Mouse (Mus musculus) stomach, embryonic 15.5 days (tissue): ENCODE data around the gene Gm20388. TPM values are rescaled to one million over a fixed set of nuclear protein-coding genes. Genes with fewer than 3 reads are reported as not detected.

Experiments used
- ATAC-seq: fragments of 200-750 bp; cut with Nextera tagmentation; 2 replicates; pipeline ENCODE4 v1.8.0; 2017; ENCODE audit warnings: low read depth, moderate number of reproducible peaks, moderate TSS enrichment; ENCODE audit not compliant: insufficient read depth, low FRiP score
- H3K27ac ChIP-seq: fragments of 300-500 bp; sonication (generic); 2 replicates; pipeline ENCODE4 v1.5.1; 2015; ENCODE audit warnings: mild to moderate bottlenecking, inconsistent platforms
- H3K27me3 ChIP-seq: fragments of 300-500 bp; sonication (generic); replicated peaks from 2 replicates; pipeline ENCODE4 v1.6.1; 2015; ENCODE audit warnings: inconsistent platforms
- H3K36me3 ChIP-seq: fragments of 300-500 bp; sonication (generic); 2 replicates; pipeline ENCODE4 v1.6.1; 2015; ENCODE audit warnings: inconsistent platforms
- H3K4me1 ChIP-seq: fragments of 300-500 bp; sonication (generic); 2 replicates; pipeline ENCODE4 v1.6.1; 2015; ENCODE audit warnings: inconsistent platforms
- H3K4me2 ChIP-seq: fragments of 300-500 bp; sonication (generic); 2 replicates; pipeline ENCODE4 v1.6.1; 2015; ENCODE audit warnings: mild to moderate bottlenecking, inconsistent platforms
- H3K4me3 ChIP-seq: fragments of 300-500 bp; sonication (generic); replicated peaks from 2 replicates; pipeline ENCODE4 v1.5.1; 2015; ENCODE audit warnings: inconsistent platforms
- H3K9ac ChIP-seq: fragments of 300-500 bp; sonication (generic); 2 replicates; pipeline ENCODE4 v1.6.1; 2015; ENCODE audit warnings: inconsistent platforms
- H3K9me3 ChIP-seq: fragments of 300-500 bp; sonication (generic); 2 replicates; pipeline ENCODE4 v1.6.1; 2016; ENCODE audit warnings: inconsistent platforms
- WGBS: fragments of 180-500 bp; shearing (Covaris S2); methylation state at CpG from one replicate; pipeline ENCODE4 v1.1.7; 2015; 5-methylcytosine and 5-hydroxymethylcytosine counted together
- polyA plus RNA-seq: library from polyadenylated mRNA; unstranded; fragments of >200 nt; fragmentation: Nextera tagmentation; extraction: Ambion mirVana; gene quantifications from 2 replicates; pipeline ENCODE4 v1.2.1, GENCODE M21; 2015

Gm20388 gene
- polyA plus RNA-seq, 1 experiment from 2014 or later, result not detected

DNA sequence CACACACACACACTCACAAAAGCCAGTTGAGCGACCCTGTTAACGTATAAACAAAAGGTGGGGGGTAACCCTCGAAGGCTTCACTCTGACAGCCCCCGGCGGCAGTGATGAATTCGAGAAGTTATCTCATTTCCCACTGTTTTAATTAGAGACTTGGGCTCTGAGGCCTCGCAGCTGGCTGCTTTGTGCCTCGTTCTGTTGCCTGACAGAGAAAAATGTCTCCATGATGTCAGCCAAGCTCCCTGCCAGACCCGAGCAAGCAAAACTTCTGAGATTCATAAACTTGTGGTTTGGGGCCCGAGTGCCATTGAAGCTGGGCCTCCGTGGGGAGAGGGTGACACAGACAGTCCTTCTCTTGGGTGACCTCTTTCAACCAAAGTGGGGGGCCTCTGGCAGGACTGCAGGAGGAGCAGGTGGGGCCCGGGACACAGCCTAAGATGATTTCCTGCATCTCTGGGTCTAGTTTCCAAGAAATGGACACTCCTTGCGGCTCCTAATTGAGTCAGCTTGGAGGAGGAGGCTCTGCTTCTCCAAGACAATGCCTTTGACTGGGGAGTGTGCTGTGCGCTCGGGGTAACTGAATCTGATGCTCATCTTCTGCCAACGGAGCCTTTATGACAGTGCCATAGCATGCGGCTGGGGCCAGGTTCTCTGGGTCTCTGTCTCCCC lies 1092.4 kb downstream of the Gm20388 start:
- no peaks in the 10 kb centered on the region for H3K27me3 ChIP-seq
- H3K4me2 ChIP-seq, result 0 out of 2 replicates have a peak overlapping the region, but pooled peaks have one; percentile 8
- H3K4me3 ChIP-seq, result no peak overlapping the region
- no peaks in the 10 kb centered on the region for H3K36me3 ChIP-seq
- H3K9ac ChIP-seq, result no peak overlapping the region
- H3K27ac ChIP-seq, result peak overlapping the region; percentile 82
- peak; percentile 43; the same call in 1 of the 2 replicates for ATAC-seq
- 26% methylated on average over 17 of the region's 17 CpGs for WGBS
- no peaks in the 10 kb centered on the region for H3K9me3 ChIP-seq
- peaks cover 12% of the 10 kb centered on the region for H3K4me1 ChIP-seq

DNA sequence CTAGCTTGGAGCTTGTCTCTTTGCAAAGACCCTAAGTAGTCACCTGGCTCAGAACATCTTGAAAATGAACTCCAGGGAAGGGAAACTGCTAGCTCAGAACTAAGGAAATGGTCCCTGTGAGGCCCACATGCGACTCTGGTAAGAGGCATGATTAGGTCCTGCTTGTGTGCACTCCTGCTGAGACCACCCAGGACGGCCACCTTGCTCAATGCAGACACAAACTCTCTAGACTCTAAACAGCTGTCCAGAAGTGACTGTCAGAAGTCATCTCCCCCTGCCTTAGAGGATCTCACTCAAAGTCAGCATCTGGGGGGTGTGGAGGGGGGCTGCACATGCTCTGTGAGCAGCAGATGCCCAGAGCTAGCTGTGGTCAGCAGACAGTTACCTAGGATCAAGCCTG lies 1093.0 kb downstream of the Gm20388 start:
- Histone ChIP-seq H3K9ac (no peak overlapping the region), H3K27ac (peak overlapping the region; percentile 82), H3K4me2 (no peak overlapping the region), H3K4me1 (peaks cover 12% of the 10 kb centered on the region), H3K9me3 (no peaks in the 10 kb centered on the region), H3K27me3 (no peaks in the 10 kb centered on the region), H3K36me3 (no peaks in the 10 kb centered on the region), H3K4me3 (no peak overlapping the region)
- 28% methylated on average over 2 of the region's 2 CpGs for WGBS
- ATAC-seq, result 0 out of 2 replicates have a peak, but pooled peaks have one; percentile 18

DNA sequence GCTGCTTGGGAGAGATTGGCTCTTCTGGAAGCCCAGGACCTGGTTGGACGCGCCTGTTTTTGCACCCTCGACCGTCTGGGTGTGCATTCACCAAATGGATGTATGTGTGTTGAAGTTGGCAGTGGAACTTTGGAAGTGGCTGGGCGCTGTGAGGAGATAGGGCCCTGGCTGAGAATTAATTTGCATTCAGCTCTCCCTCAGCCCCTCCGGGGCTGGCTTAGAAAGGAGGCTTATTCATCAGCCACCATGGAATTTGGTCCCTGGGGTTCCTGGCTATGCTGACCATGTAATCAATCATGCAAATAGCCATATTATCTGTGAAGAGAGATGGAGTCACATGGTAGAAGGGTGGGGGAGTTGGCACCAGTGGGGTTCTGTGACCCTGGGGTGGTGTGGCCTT lies 1102.7 kb downstream of the Gm20388 start:
- no peak overlapping the region for H3K4me2 ChIP-seq
- H3K4me3 ChIP-seq, result no peak overlapping the region
- no peak overlapping the region for H3K27ac ChIP-seq
- no peak for ATAC-seq
- H3K4me1 ChIP-seq, result peaks cover 9% of the 10 kb centered on the region
- no peak overlapping the region for H3K9ac ChIP-seq
- H3K9me3 ChIP-seq, result no peaks in the 10 kb centered on the region
- 53% methylated on average over 6 of the region's 6 CpGs for WGBS
- no peaks in the 10 kb centered on the region for H3K27me3 ChIP-seq
- H3K36me3 ChIP-seq, result no peaks in the 10 kb centered on the region

DNA sequence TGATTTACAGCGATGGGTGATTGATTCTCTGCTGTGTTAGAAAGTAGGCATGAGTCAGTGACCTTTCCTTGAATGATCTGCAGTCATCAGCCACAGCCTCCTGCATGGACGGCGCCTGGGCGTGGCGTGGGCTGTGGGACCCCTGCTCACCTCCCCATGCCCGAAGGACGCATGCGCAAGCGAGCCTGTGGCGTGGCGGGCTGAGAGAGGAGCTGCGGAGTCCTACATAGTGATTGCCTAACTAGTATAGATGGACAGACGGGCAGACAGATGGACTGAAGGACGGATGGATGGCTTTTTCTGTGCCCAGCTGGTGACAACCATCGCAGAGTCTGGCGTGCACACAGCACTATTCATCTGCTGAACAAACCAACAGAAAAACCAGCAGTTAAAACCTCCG lies 1106.0 kb downstream of the Gm20388 start:
- Histone ChIP-seq H3K36me3 (no peaks in the 10 kb centered on the region), H3K4me3 (no peak overlapping the region), H3K4me2 (peak overlapping the region; percentile 43), H3K27me3 (no peaks in the 10 kb centered on the region), H3K27ac (no peak overlapping the region), H3K4me1 (peaks cover 17% of the 10 kb centered on the region), H3K9me3 (no peaks in the 10 kb centered on the region), H3K9ac (no peak overlapping the region)
- no peak for ATAC-seq
- 56% methylated on average over 17 of the region's 17 CpGs for WGBS

DNA sequence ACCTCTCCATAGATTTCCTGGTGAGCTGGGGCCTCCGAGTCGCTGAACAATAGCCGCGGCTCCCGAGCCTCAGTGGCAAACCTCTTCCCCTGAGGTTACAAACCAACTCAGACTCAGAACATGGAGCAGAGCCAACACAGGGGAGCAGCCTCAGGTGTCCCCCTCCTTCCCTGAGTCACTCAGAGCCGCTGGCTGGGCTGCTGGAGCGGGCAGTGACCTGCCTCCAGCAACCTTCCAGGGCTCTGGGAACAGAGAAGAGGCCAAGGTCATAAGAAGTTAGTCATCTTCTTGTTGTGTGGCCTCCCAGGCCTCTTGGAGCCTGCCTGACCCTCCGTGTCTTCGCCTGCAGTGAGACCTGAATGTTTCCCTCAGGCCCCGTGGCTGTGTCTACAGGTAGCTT lies 1107.6 kb downstream of the Gm20388 start:
- WGBS, result 65% methylated on average over 10 of the region's 10 CpGs
- Histone ChIP-seq H3K4me1 (peaks cover 21% of the 10 kb centered on the region), H3K9ac (no peak overlapping the region), H3K9me3 (no peaks in the 10 kb centered on the region), H3K27ac (no peak overlapping the region), H3K4me2 (no peak overlapping the region), H3K36me3 (no peaks in the 10 kb centered on the region), H3K27me3 (no peaks in the 10 kb centered on the region), H3K4me3 (no peak overlapping the region)
- ATAC-seq, result no peak

DNA sequence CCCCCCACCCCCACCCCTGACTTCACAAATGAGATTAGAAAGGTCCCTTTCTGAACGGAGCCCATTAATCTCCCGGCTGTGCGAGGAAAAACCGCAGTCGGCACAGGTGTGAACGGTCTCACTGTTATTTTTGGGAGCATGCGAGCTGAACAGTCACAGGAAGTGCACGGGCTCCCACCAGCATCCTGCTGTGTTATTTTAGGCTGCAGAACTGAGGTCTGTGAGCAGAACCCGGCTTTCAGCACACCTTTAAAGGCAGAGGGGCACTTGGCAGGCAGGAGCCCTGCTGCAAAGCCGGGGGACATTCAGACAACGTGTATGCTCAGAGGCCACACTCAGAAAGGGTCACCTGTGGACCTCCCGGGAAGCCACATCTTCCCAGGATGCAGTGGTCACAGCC lies 1110.8 kb downstream of the Gm20388 start:
- H3K4me1 ChIP-seq, result peaks cover 29% of the 10 kb centered on the region
- H3K27ac ChIP-seq, result peak overlapping the region; percentile 51
- H3K4me2 ChIP-seq, result no peak overlapping the region
- ATAC-seq, result no peak; the same call in 1 of the 2 replicates
- no peak overlapping the region for H3K4me3 ChIP-seq
- no peak overlapping the region for H3K9ac ChIP-seq
- H3K9me3 ChIP-seq, result no peaks in the 10 kb centered on the region
- WGBS, result 17% methylated on average over 12 of the region's 12 CpGs
- H3K27me3 ChIP-seq, result no peaks in the 10 kb centered on the region
- H3K36me3 ChIP-seq, result no peaks in the 10 kb centered on the region

DNA sequence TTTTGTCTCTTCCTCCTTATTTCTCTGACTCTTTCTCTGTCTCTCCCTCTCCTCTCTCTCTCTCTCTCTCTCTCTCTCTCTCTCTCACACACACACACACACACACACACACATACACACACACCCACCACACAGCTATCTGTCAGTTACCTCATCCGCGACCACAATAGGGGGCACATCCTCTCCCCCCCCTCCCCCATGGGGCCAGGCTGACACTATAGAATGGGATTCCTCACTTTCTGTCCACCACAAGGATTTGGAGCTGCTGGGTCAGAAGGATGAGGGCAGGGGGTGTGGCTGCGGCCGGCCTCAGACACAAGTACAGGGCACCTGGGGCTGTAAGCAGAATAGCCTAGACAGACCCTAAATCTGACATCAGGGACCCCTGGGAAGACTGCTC lies 1112.4 kb downstream of the Gm20388 start:
- whole genome bisulfite sequencing, result 89% methylated on average over 4 of the region's 4 CpGs
- ATAC-seq, result no peak

DNA sequence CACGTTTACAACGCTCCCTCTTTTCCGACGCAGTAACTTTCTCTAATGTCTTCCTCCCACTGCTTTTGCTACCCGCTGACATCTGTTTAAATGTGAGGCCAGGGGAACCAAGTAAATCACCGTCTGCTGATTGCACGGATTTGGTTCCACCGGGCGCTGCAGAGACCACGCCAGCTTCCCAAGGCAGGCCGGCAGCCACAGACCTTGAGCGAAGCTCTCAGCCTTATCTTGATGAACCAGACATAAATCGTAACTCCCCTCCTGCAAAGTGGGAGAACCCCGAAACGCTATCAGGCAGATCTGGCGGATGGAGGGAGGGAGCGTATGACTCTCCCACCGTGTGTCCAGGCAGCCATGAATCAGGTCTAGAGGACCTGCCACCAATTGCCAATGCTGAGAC lies 1113.1 kb downstream of the Gm20388 start:
- H3K9ac ChIP-seq, result no peak overlapping the region
- H3K4me3 ChIP-seq, result no peak overlapping the region
- H3K27ac ChIP-seq, result 0 out of 2 replicates have a peak overlapping the region, but pooled peaks have one; percentile 5
- no peaks in the 10 kb centered on the region for H3K27me3 ChIP-seq
- H3K36me3 ChIP-seq, result no peaks in the 10 kb centered on the region
- WGBS, result 19% methylated on average over 18 of the region's 18 CpGs
- H3K4me2 ChIP-seq, result no peak overlapping the region
- no peak for ATAC-seq
- peaks cover 33% of the 10 kb centered on the region for H3K4me1 ChIP-seq
- no peaks in the 10 kb centered on the region for H3K9me3 ChIP-seq

More for the DNA sequence above, 1112.4 kb downstream of the Gm20388 start:
- no peaks in the 10 kb centered on the region for H3K36me3 ChIP-seq
- no peak overlapping the region for H3K27ac ChIP-seq
- H3K9me3 ChIP-seq, result no peaks in the 10 kb centered on the region
- H3K4me1 ChIP-seq, result peaks cover 32% of the 10 kb centered on the region
- H3K4me3 ChIP-seq, result no peak overlapping the region
- no peak overlapping the region for H3K9ac ChIP-seq
- H3K27me3 ChIP-seq, result no peaks in the 10 kb centered on the region
- no peak overlapping the region for H3K4me2 ChIP-seq

DNA sequence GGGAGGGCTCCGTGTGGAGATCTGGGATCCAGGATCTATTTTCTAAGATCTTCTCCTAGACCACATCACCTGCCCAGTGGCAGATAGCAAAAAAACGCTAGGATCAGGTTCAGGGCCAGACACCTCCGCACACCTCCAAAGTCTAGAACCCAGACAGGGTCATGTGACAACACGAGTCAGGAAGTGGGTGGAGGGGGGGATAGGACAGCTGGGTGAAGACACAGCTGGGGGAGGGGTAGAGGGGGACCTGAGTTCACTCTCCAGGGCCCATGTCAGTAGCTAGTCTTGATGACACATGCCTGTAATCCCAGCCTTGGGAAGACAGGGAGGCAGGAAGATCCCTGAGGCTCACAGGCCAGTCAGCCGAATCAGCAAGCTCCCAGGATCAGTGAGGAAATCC lies 1114.8 kb downstream of the Gm20388 start:
- no peaks in the 10 kb centered on the region for H3K36me3 ChIP-seq
- H3K4me3 ChIP-seq, result no peak overlapping the region
- no peak for ATAC-seq
- H3K27ac ChIP-seq, result no peak overlapping the region
- no peak overlapping the region for H3K9ac ChIP-seq
- H3K27me3 ChIP-seq, result no peaks in the 10 kb centered on the region
- WGBS, result 56% methylated on average over 5 of the region's 5 CpGs
- H3K4me2 ChIP-seq, result no peak overlapping the region
- no peaks in the 10 kb centered on the region for H3K9me3 ChIP-seq
- H3K4me1 ChIP-seq, result peaks cover 33% of the 10 kb centered on the region

DNA sequence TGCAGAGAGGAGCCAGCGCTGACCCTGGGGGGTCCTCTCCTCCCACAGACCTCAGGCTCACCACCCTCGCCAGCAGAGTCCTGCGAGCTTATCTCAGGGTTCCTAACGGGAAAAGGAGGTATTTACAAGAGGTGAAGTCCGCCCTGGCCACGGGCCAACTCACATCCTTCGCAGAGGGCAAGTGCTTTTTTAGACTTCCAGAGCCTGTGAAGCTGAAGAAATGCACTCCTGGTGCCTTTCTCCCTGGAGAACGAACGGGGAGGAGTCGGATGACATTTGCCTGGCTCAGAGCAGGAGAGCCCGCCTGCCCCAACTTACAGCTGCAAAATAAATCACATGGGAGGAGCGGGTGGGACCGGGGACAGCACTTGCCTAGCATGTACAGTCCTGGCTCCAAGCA lies 1117.1 kb downstream of the Gm20388 start:
- H3K27ac ChIP-seq, result peak overlapping the region; percentile 53; the same call in 1 of the 2 replicates
- H3K4me1 ChIP-seq, result peaks cover 21% of the 10 kb centered on the region; the same call in 1 of the 2 replicates
- H3K9me3 ChIP-seq, result no peaks in the 10 kb centered on the region
- H3K9ac ChIP-seq, result no peak overlapping the region
- H3K27me3 ChIP-seq, result no peaks in the 10 kb centered on the region
- peak; percentile 19; the same call in 1 of the 2 replicates for ATAC-seq
- H3K4me2 ChIP-seq, result no peak overlapping the region
- H3K36me3 ChIP-seq, result no peaks in the 10 kb centered on the region
- WGBS, result 17% methylated on average over 13 of the region's 13 CpGs
- H3K4me3 ChIP-seq, result no peak overlapping the region

DNA sequence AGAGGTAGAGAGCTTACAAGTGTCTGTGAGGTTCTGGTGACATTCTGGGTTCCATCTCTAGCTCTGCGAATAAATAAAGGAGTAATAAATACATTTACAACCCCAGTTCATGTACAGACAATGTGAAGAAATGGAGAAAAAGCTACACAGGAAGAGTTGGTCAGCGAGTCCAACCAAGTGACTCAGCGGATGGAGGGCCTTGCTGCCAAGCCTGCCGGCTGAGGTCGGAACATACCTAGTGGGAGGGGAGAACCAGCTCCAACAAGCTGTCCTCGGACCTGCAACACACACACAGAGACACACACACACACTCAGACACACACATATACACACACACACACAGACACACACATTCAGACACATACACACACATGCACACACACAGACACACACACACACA lies 1118.4 kb downstream of the Gm20388 start:
- Histone ChIP-seq H3K4me2 (no peak overlapping the region), H3K4me3 (no peak overlapping the region), H3K9ac (no peak overlapping the region), H3K27ac (no peak overlapping the region), H3K36me3 (no peaks in the 10 kb centered on the region), H3K9me3 (no peaks in the 10 kb centered on the region), H3K27me3 (no peaks in the 10 kb centered on the region), H3K4me1 (peaks cover 19% of the 10 kb centered on the region; the same call in 1 of the 2 replicates)
- WGBS, result 61% methylated on average over 6 of the region's 6 CpGs
- no peak for ATAC-seq

DNA sequence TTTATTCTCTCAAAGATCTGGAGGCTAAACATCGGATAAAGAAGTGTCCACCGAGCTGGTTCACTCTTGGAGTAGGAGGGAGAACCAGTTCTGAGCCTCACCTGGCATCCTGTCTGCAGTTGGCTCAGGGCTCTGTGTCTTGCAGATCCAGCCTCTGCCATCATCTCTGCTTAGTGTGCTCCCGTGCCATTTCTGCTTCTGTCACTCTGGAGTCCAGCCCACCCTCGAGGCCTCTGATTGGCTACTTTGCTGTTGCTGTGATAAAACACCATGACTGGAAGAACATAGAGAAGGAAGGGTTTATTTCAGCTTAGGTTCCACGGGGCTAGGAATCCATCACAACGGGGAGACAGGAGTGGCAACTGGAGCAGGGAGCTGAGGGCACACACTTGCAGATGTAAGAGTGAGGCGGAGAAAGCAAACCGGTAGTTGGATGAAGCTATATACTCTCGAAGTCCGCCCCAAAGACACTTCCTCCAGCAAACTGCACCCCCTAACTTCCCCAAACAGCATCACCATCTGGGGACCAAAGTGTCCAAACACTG lies 1119.9 kb downstream of the Gm20388 start:
- peaks cover 19% of the 10 kb centered on the region; the same call in 1 of the 2 replicates for H3K4me1 ChIP-seq
- H3K27me3 ChIP-seq, result no peaks in the 10 kb centered on the region
- H3K9ac ChIP-seq, result no peak overlapping the region
- no peak overlapping the region for H3K4me3 ChIP-seq
- no peaks in the 10 kb centered on the region for H3K36me3 ChIP-seq
- WGBS, result 53% methylated on average over 10 of the region's 10 CpGs
- H3K4me2 ChIP-seq, result no peak overlapping the region
- no peak for ATAC-seq
- no peak overlapping the region for H3K27ac ChIP-seq
- no peaks in the 10 kb centered on the region for H3K9me3 ChIP-seq
